Mouse (Mus musculus): ENCODE measurements around the gene Ttc22.

DNA sequence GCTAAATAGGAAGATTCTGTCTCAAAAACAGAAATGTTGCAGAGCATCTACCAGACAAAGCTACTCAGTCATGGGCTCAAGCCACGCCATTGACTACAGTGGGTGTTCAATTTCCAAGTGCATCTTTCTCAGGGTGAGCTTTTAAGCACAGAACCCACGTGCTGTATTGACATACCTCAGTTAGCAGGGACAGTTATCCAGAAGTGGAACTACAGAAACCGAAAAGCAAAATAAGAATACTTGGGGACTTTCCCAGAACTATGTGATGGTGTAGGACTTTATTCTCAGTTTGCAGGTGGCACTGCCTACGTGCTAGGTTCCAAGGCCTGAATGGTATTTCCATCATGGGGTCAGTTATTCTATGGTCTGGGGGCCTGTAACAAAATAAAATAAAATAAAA, 24.5 kb upstream of the Ttc22 start:
- TF ChIP-seq POLR2A (IDR thresholded peaks at IDR 0.05; ENCODE audit: insufficient read depth, low read depth, low read length) (no peak), CTCF (IDR thresholded peaks at IDR 0.05) (no peak), EP300 (IDR thresholded peaks at IDR 0.05; ENCODE audit: insufficient read depth, low read depth, low read length) (no peak)

Data from heart, adult 2 months (tissue).